Comparison of ENCODE assay signal across 9 mouse cellular contexts in genomic region chr6:97106777-97107176, GRCm38 (mm10). TPM values are rescaled to one million over a fixed set of nuclear protein-coding genes. Genes with fewer than 3 reads are reported as not detected.
DNase-seq lines count a peak whose midpoint lies in the region; ATAC-seq and TF ChIP-seq lines count a peak whose summit lies in the region.
"Had no signal": no experiment of that assay in that cellular context is flagged by ENCODE, and none has a peak within 500 bp of the region (broad histone marks: within the 10 kb centered on the region; RNA-seq: fewer than 3 reads in every experiment).

No protein-coding gene starts in this region.

- H3K9ac ChIP-seq in ES-Bruce4 (ENCODE audit: low read depth, poor library complexity, severe bottlenecking) = no peak overlapping the region
- no peak overlapping the region for H3K9ac ChIP-seq in forebrain, embryonic 15.5 days (replicated peaks)
- H3K9ac ChIP-seq in kidney, embryonic 15.5 days = no peak overlapping the region
- H3K9ac ChIP-seq in lung, embryonic 14.5 days = no peak overlapping the region

- H3K4me1 ChIP-seq in ES-Bruce4 (ENCODE audit: control insufficient read depth, insufficient read depth, low read length) = peaks cover 5% of the 10 kb centered on the region
- peaks cover 14% of the 10 kb centered on the region for H3K4me1 ChIP-seq in forebrain, embryonic 15.5 days
- H3K4me1 ChIP-seq in kidney, embryonic 15.5 days = peaks cover 7% of the 10 kb centered on the region
- H3K4me1 ChIP-seq in lung, embryonic 14.5 days (ENCODE audit: insufficient read depth) = no peaks in the 10 kb centered on the region

- WGBS in forebrain, embryonic 15.5 days = 18% methylated on average over 2 of the region's 2 CpGs
- WGBS in kidney, embryonic 15.5 days = 14% methylated on average over 2 of the region's 2 CpGs
- 19% methylated on average over 2 of the region's 2 CpGs for whole genome bisulfite sequencing in lung, embryonic 14.5 days

- H3K27ac ChIP-seq in ES-Bruce4 (ENCODE audit: insufficient read depth, low read length) = no peak overlapping the region
- H3K27ac ChIP-seq in forebrain, embryonic 15.5 days (replicated peaks) = no peak overlapping the region
- H3K27ac ChIP-seq in kidney, embryonic 15.5 days = no peak overlapping the region
- no peak overlapping the region for H3K27ac ChIP-seq in lung, embryonic 14.5 days (ENCODE audit: low read depth)

- H3K4me3 ChIP-seq in ES-Bruce4 (ENCODE audit: low read depth, low read length) = no peak overlapping the region
- no peak overlapping the region for H3K4me3 ChIP-seq in forebrain, embryonic 15.5 days
- H3K4me3 ChIP-seq in kidney, embryonic 15.5 days (replicated peaks) = no peak overlapping the region
- H3K4me3 ChIP-seq in lung, embryonic 14.5 days (ENCODE audit: low read depth, low read length) = no peak overlapping the region

- H3K4me2 ChIP-seq in forebrain, embryonic 15.5 days (replicated peaks) = no peak overlapping the region
- no peak overlapping the region for H3K4me2 ChIP-seq in kidney, embryonic 15.5 days
- no peak overlapping the region for H3K4me2 ChIP-seq in lung, embryonic 14.5 days

- TF ChIP-seq POLR2A in ES-Bruce4 (IDR thresholded peaks at IDR 0.05; ENCODE audit: insufficient read depth, low read length) = no peak

- no peaks in the 10 kb centered on the region for H3K9me3 ChIP-seq in ES-Bruce4 (replicated peaks; ENCODE audit: control insufficient read depth, insufficient read depth, low read length, poor library complexity, severe bottlenecking)
- no peaks in the 10 kb centered on the region for H3K9me3 ChIP-seq in forebrain, embryonic 15.5 days
- H3K9me3 ChIP-seq in kidney, embryonic 15.5 days (replicated peaks) = no peaks in the 10 kb centered on the region
- H3K9me3 ChIP-seq in lung, embryonic 14.5 days (ENCODE audit: low read depth, low read length) = no peaks in the 10 kb centered on the region

- peak; percentile 78 for ATAC-seq in forebrain, embryonic 15.5 days (replicated peaks)
- peak; percentile 77 for ATAC-seq in kidney, embryonic 15.5 days (replicated peaks; ENCODE audit: low FRiP score)
- ATAC-seq in lung, embryonic 14.5 days (ENCODE audit: insufficient read depth) = peak; percentile 80

- no peaks in the 10 kb centered on the region for H3K36me3 ChIP-seq in ES-Bruce4 (ENCODE audit: control insufficient read depth, insufficient read depth, low read length, poor library complexity, severe bottlenecking)
- no peaks in the 10 kb centered on the region for H3K36me3 ChIP-seq in forebrain, embryonic 15.5 days
- peaks cover 4% of the 10 kb centered on the region for H3K36me3 ChIP-seq in kidney, embryonic 15.5 days
- no peaks in the 10 kb centered on the region for H3K36me3 ChIP-seq in lung, embryonic 14.5 days (ENCODE audit: insufficient read depth)

- no peaks in the 10 kb centered on the region for H3K27me3 ChIP-seq in ES-Bruce4 (ENCODE audit: control insufficient read depth, insufficient read depth, low read length, poor library complexity, severe bottlenecking)
- H3K27me3 ChIP-seq in forebrain, embryonic 15.5 days = no peaks in the 10 kb centered on the region
- H3K27me3 ChIP-seq in kidney, embryonic 15.5 days = 0 out of 2 replicates have a peak, but pooled peaks cover 15% of the 10 kb centered on the region
- no peaks in the 10 kb centered on the region for H3K27me3 ChIP-seq in lung, embryonic 14.5 days (ENCODE audit: insufficient read depth, low read length)

- TF ChIP-seq CTCF in ES-Bruce4 (IDR thresholded peaks at IDR 0.05; ENCODE audit: low read depth, low read length) = peak; percentile 27
- peak; percentile 94 for TF ChIP-seq CTCF in lung, embryonic 14.5 days (IDR thresholded peaks at IDR 0.05; ENCODE audit: low read depth)

- DNase-seq in B cell, adult 2 months = peak; percentile 25 to 27
- peak; percentile 31 to 50 for DNase-seq in cerebellum, adult 18-20 months
- peak; percentile 94 for DNase-seq in lung, embryonic 14.5 days
- DNase-seq in retina, adult 2 months (ENCODE audit: low read depth, low spot score) = peak; percentile 43
- no peak for DNase-seq in ovary, postnatal 10 days (ENCODE audit: low spot score)

- no peak for TF ChIP-seq EP300 in ES-Bruce4 (IDR thresholded peaks at IDR 0.05; ENCODE audit: insufficient read depth, low read depth, low read length)

RNA-seq across cellular contexts. Expression of gene Eogt, which starts 42.2 kb away (rescaled TPM):
- polyA plus RNA-seq in ES-Bruce4 (2011; ENCODE audit: insufficient read depth, insufficient read length, low read depth, missing spikeins) = 28.2 and 37.9 TPM in 2 replicates
- polyA plus RNA-seq in forebrain, embryonic 15.5 days (2015; fragmentation: Nextera tagmentation; extraction: Ambion mirVana) = 8.0 and 8.2 TPM in 2 replicates
- 18.7 and 20.1 TPM in 2 replicates for polyA plus RNA-seq in kidney, embryonic 15.5 days (2015; fragmentation: Nextera tagmentation; extraction: Ambion mirVana)
- polyA plus RNA-seq in lung, embryonic 14.5 days (2014; fragmentation: Nextera tagmentation; extraction: Ambion mirVana) = 26.8 and 28.2 TPM in 2 replicates

RNA-seq across cellular contexts. Expression of gene Fam19a4, which starts 46.6 kb away (rescaled TPM):
- polyA plus RNA-seq in ES-Bruce4 (2011; ENCODE audit: insufficient read depth, insufficient read length, low read depth, missing spikeins) = 0.35 TPM in 1 of 2 replicates, not detected in the other
- polyA plus RNA-seq in forebrain, embryonic 15.5 days (2015; fragmentation: Nextera tagmentation; extraction: Ambion mirVana) = 0.55 and 0.70 TPM in 2 replicates
- polyA plus RNA-seq in kidney, embryonic 15.5 days (2015; fragmentation: Nextera tagmentation; extraction: Ambion mirVana) = 0.98 and 1.00 TPM in 2 replicates
- polyA plus RNA-seq in lung, embryonic 14.5 days (2014; fragmentation: Nextera tagmentation; extraction: Ambion mirVana) = not detected in 2 replicates
- polyA plus RNA-seq: intestine, embryonic 14.5 days had no signal
